Mouse (Mus musculus) spleen, adult 12 weeks (tissue): ENCODE measurements around the gene Cdh4.

Source experiments
- DNase-seq: peaks from one replicate; pipeline ENCODE4 v3.0.0; 2022; ENCODE audit warnings: low spot score

The Cdh4 gene

DNA sequence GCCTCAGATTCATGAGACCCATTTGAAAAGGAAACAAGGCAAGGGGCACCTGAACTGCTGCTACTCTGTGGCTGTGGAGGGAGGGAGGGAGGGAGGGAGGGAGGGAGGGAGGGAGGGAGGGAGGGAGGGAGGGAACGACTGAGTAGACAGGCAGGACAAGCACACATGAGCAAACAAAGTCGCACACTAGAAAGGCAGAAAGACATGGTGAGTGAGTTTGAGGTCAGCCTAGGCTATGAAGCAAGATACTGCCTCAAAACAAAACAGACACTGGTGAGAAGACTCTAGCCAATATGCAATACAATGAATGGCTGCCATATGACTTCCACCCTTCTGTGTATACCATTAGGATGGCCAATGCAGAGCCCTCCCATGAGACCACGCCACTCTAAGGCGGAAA, 502.8 kb downstream of the Cdh4 start:
- DNase-seq = no peak

DNA sequence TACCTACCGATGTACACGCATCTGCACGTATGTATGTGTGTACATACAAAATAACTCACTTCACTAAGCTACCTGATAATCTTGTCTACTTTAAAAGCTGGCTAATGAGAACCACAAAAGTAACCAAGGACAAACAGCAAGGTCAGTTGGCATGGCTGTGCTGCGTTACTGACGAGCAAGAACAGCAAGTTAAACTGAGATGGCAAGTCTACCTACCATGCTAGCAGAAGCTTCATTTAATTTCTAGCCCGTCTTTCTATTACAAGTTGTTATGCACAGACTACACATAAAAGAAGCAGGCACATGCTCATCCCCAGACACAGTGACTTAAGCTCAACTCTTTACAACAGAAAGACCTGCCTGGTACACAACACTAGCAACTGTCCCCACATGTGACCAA, 504.3 kb downstream of the Cdh4 start:
- DNase-seq = no peak

- DNase-seq = no peak
These were observed 505.4 kb downstream of the Cdh4 start for GRCm38 (mm10) chr2:179947607-179948006.

- DNase-seq = no peak
These were observed 506.6 kb downstream of the Cdh4 start for GRCm38 (mm10) chr2:179948820-179949219.
